Mouse (Mus musculus): ENCODE data around the gene Mpz.
"Not testable (repeated sequence)": the region's sequence is repeated elsewhere in the genome, so short reads cannot be mapped to it uniquely, and the experiment has no call there.

DNA sequence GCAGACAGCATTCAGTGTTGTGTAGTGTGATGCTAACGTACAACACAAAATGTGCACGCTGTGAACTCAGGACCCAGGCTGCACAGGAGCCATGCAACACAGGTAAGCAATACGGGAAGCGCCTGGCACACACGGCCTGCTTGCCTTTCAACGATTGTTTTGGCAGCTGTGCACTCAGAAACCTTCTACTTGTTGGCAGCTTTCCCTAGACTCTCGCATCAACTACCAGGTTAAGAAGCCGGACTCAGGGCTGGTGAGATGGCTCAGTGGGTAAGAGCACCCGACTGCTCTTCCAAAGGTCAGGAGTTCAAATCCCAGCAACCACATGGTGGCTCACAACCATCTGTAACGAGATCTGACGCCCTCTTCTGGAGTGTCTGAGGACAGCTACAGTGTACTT lies 7.5 kb upstream of the Mpz start:
- TF ChIP-seq CTCF (IDR thresholded peaks at IDR 0.05; ENCODE audit: low read depth, low read length); POLR2A (IDR thresholded peaks at IDR 0.05; ENCODE audit: borderline replicate concordance, low read depth, low read length): not testable (repeated sequence)

All from bone marrow macrophage, adult 2 months (primary cell).